Mouse (Mus musculus) liver, embryonic 14.5 days (tissue): ENCODE results near the gene F830045P16Rik.
A peak's percentile ranks its signal among the peaks of the same experiment; 100 is the strongest.
"Not testable (repeated sequence)": the region's sequence is repeated elsewhere in the genome, so short reads cannot be mapped to it uniquely, and the experiment has no call there.

Experiments used
- CTCF ChIP-seq: IDR thresholded peaks from 2 replicates; pipeline ENCODE4 v1.5.1; 2016; ENCODE audit warnings: antibody characterized with exemption, low read depth, control low read depth
- EP300 ChIP-seq: IDR thresholded peaks from 2 replicates; pipeline ENCODE4 v1.6.1; 2016; ENCODE audit warnings: antibody characterized with exemption, low read depth

DNA sequence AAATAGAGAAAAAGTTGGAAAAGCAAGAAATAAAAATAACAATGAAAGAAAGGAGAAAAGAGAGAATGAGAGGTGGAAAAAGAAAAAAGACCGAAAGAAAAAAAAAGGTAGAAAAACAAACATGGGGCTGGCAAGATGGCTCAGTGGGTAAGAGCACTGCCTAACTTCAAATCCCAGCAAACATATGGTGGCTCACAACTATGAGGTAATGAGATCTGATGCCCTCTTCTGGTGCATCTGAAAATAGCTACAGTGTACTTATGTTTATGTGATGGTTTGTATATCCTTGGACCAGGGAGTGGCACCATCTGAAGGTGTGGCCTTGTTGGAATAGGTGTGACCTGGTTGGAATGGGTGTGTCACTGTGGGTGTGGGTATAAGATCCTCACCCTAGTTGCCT is 97.6 kb downstream of the F830045P16Rik start:
- TF ChIP-seq EP300: not testable (repeated sequence)
- TF ChIP-seq CTCF: 0 out of 2 replicates have a peak, but pooled peaks have one; percentile 31
